Mouse (Mus musculus): ENCODE measurements around the gene Nr2e1.

DNA sequence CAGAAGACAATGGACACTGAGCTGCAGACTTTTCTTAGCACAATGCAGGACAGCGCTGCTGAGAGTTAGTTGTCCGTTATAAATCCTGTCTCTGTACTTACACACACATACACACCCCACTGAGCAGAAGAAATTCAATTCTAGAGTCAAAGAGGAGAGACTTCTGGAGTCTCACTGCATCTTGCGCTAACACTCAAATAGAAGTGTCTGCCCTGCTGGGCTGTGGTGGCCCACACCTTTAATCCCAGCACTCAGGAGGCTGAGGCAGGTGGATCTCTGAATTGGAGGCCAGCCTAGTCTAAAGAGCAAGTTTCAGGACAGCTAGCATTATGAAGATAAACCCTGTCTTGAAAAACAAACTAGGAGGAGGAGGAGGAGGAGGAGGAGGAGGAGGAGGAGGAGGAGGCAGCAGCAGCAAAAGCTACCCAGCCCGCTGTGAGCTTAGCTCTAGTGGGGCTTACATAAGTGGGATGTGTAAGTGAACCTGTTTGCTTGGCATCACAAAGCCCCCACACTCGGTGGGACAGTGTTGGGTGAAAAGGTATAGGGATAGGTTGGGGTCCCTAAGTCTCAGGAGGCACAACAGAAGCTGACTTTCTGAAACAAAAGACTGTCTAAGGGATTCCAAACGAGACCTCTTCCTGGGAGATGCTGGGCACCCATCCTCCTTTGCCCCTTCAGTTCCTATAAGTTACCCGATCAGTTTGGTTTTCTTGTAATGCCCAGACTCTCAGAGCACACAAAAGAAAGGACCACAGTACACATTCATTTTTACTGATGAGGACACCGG is 4.7 kb upstream of the Nr2e1 start:
- TF ChIP-seq POLR2A (IDR thresholded peaks at IDR 0.05; ENCODE audit: borderline replicate concordance, low read depth, low read length) (no peak), CTCF (IDR thresholded peaks at IDR 0.05; ENCODE audit: low read depth, low read length) (no peak)
